Mouse (Mus musculus) ovary, postnatal 10 days (tissue): ENCODE results near the gene Minos1.

Experiments used
- DNase-seq: peaks from one replicate; pipeline ENCODE4 v3.0.0; 2022; ENCODE audit warnings: low spot score

Minos1 gene

DNA sequence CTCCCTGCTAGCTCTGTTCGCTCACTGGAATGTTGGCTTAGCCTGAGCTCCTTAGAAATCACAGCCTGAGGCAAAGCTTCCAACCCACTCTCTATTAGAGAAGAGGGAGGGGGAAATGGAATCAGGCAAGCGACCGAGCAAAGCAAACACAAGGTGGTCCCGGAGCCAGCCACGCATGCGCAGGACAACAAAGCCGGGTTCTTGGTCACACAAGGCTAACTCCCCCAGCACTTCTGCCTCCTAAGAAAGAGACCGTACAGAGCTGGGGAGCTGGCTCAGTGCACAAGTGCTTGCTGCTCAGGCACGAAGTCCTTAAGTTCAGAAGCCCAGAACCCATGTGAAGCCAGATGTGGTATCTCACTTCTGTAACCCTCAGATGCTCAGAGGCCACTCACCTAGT lies 12.1 kb upstream of the Minos1 start:
- DNase-seq = no peak

DNA sequence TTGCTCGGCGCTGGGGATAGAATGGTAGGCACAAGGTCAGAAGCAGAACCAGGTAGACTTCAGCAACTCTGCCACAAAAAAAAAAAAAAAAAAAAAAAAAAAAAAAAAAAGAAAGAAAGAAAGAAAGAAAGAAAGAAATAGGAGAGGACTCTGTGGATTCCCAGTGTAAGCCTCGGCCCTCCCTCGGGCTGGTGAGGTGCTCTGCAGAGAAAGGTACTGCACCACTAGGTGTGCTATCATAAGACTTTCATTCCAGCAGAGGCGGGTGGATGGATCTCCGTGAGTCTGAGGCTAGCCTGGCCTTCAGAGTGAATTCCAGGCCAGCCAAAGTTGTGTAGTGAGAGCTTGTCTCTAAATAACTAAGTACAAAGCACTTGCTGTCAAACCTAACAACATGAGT lies 10.9 kb upstream of the Minos1 start:
- no peak for DNase-seq

DNA sequence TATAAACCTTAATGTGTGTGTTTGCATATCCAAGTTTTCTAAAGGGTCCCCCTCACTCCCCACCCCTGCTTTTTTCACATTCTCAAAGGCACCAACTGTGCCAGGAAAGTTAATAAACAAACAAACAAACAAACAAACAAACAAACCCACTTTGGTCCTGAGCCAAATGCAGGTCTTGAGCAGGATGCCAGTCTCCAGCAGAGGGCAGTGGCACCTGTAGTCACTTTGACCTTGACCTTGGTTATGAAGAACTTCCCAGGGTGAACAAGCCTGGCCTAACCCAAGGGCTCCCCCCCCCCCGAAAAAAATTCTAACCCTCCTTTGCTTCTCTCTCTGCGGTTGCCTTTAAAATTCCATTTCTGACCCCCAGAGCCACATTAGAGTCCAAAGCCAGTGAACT lies 9.4 kb upstream of the Minos1 start:
- DNase-seq = no peak

DNA sequence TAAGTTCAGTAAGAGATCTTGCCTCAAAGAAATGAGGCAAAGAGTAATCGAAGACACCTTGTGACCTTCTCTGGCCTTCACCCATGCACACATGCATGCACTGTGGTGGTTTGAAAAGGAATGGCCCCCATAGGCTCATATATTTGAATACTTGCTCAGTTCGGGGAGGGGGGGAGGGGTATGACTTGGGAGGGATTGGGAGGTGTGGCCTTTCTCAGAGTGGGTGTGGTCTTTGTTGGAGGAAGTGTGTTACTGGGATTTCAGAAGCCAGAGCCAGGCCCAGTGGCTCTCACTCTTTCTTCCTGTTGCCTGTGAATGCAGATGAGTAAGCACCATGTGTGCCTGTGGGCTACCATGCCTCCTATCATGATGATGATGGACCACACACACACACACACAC lies 5.1 kb upstream of the Minos1 start:
- no peak for DNase-seq

DNA sequence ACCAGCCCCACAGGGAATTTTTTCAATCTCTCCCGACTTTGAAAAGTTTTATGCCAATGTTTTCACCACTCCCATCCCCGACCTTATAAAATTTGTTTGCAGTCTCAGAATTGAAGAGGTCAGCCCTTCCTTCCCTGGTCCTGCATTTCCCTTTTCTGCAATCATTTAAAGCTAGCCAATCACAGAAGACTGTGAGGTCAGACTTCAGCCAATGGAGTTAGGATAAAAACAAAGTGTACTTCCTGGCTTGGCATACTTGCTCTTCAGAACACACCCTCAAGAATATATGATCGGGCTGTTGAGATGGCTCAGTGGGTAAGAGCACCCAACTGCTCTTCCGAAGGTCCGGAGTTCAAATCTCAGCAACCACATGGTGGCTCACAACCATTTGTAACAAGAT lies 2.2 kb upstream of the Minos1 start:
- no peak for DNase-seq

DNA sequence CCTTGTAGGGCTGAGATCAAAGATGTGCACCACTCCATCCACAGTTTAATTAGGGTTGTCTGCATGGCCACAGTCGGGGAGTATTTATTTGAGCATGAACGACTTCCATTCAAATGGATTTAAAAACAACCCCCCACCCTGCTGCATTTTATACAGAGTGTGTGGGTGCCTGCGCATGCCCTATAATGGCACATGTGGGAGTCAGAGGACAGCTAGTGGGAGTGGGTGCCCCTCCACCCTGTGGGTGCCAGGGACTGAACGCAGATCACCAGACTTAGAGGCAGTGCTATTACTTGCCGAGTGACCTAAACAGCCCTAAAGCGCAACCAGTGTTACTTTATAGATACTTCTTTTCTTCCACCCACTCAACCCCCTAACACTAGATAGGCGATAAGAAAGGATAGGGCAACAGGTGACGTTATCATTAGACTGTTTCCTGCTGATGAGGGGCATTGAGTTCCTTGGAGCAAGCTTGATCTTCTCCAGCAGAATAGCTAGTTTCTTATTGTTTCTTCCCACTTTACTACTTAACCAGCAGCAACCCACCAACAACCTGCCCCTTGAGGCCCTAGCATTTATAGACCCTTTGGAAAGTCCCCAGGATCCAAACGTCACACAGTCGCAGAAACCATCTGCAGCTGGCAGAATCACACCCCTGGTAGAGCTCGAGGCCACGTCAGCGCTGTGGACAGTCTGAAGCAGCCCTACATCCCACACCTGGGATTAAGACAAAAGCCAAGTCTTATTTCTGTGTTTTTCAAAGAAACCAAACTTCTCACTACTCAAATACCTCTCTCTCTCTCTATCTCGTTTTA lies 1.2 kb upstream of the Minos1 start:
- DNase-seq = no peak

DNA sequence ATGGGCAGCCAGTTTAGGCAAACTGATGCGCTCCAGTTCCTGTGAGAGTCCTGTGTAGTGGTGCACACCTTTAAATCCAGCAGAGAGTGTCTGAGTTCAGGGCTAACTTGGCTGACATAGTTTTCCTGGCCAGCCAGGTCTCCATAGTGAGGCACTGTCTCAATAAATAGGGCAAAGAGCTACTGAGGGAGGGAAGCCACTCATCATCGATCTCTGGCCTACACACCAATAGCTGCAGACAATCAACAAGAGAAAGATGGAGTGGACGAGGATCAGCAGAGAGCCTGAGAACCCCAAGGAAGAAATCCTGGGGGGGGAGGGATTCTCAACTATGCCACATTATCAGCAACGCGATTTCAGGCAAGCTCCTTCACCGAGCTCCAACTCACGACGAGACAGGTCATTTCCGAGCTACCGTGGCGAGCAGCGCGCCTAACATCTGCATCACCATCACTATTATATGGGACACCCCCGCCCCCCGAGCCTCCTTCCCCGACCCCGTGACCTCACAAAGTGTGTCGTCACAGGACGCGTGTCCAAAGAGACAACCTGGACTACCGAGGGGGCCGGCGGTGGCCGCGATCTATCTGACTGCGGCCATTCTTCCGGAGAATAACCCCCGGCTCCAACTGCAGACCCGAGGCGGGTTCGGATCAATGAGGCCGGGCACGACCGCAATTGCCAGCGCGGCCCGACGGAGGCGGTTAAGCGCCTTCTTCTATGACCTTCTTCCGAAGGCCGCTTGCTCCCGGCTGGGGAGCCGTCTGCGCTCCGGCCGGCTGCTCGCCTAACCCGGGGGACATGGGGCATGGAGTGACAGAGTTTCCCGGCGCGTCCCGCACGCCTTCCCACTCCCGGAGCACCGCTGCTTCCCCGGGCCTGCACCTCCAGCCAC lies 860 bp downstream of the Minos1 start:
- no peak for DNase-seq

DNA sequence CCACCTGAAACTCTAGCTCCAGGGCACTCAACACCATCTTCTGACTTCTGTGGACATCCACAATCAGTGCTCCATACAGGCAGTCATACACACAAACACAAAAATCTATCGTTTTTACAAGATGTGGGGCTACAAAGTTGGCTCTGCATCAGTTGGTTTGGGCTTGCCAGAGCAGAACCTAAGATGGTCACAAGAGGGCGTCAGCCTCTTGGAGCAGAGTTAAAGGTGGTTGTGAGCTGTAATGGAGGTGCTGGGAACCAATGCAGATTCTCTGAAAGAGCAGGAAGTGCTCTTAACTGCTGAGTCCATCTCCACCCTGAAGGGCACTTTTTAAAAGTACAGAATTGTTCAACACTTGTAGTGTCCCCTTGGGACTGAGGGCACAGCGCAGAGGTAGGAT lies 4.4 kb downstream of the Minos1 start:
- no peak for DNase-seq

DNA sequence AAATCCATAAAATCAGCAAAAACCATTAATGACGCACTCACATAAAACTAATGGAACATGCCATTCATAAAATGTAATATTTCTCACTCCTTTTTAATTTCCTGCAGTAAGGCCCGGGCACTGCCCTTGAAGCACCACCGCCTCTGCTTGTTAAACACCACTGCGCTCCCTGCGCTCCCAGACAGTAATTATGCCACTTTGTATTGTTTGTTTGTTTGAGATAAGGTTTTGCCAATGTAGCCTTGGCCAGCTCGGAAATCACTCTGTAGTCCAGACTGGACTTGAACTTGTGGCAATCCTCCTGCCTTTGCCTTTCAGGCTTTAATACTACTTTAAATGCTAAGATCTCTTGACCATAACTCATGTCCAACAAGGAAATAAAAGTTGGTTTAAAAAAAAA lies 6.0 kb downstream of the Minos1 start:
- no peak for DNase-seq

DNA sequence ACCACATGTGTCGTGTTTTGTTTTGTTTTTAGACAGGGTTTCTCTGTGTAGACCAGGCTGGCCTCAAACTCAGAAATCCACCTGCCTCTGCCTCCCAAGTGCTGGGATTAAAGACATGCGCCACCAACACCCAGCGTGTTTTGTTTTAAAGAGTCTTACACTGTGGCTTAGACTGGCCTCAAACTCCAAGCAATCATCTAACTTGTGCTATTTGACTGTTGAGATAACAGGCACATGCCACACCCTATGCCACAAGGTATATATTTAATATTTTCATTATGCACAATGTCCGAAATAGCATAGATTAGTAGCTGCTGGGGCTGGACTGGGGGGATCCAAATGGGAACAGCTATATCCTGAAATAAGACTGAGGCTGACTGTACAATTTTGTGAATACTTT lies 8.4 kb downstream of the Minos1 start:
- DNase-seq = no peak

DNA sequence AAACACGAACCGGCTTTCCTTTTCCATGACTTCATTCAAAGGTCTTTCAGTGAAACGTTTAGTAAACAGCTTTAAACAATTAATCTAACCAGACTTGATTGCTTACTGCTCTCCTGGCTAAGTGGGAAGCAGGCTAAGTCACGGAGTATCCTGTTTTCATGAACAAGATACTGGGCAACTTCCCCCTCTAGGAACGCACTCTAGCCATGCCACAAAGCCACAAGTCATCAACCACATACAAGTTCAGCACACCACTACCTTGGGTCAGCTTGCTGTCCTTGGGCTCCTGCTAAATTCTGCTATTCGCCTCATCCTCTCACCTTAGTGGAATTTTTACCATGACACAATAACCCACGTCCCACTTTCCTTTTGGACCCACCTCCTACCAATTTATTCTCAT lies 9.9 kb downstream of the Minos1 start:
- no peak for DNase-seq

DNA sequence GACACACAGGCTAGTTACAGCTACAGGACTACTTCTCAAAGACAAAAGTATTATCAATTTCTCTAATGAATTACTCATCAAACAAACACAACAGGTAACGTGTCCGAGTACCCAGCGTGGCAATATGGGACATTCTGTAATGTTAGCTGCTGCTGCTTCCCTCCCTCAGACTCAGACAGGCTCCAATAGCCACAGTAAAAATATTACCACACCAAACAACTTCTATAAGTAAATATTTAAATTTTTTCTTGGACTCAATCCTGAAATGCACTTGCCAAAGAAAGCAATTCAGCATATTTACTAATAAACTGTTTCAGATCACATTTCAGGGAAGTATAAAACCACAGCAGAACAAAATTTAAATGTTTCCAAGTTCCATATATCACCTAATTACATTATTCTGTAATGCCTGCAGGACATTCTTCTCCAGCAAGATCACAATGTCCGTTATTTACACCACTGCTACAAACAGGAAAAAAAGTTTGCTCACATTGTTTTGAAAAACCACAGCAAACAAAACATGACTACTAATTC lies 10.6 kb downstream of the Minos1 start:
- no peak for DNase-seq

DNA sequence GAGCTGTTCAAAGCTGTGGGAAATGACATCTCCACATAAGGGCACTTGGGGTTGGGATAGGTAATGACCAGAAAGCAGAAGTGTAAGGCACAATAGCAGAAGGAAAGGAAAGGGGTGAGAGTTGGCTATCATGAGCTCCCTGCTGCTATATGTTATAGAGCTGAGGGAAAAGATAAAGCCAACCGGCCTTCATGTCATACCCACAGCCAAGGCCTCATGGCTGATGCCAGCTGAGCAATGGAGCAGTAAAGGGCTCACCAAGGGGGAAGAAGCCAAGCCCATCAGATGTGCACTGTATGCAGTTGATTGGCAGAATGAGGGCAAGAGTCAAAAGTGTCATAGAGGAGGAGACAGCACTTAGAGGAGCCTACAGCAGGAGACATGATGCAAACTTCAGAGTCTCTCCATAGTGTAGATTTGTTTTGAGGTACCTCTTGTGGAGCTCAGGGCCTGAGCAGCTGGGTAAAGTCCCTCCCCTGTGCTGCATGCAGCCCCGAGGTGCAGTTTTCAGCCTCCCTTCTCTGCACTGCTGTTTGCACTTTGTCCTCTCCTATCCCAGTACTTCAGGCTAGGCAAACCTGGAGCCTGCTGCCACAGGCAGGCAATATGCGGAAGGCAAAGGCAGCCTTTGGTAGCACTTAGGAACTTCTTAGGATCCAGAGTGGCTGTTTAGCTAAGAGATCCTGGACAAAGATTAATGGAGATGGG lies 14.4 kb downstream of the Minos1 start:
- no peak for DNase-seq

DNA sequence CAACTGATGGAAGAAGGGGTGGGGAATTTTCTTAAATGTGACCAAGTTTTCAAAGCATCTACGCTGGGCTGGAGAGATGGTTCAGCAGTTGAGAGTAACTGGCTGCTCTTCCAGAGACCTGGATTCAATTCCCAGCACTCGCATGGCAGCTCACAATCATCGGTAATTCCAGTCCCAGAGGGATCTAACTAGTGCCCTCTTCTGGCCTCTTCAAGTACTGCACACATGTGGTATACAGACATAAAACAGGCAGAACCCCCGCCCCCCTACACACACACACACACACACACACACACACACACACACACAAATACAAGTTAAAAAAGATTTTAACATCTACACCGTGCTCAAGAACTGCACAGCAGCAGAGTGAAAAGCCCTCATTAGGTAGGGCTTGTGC lies 15.2 kb downstream of the Minos1 start:
- no peak for DNase-seq

DNA sequence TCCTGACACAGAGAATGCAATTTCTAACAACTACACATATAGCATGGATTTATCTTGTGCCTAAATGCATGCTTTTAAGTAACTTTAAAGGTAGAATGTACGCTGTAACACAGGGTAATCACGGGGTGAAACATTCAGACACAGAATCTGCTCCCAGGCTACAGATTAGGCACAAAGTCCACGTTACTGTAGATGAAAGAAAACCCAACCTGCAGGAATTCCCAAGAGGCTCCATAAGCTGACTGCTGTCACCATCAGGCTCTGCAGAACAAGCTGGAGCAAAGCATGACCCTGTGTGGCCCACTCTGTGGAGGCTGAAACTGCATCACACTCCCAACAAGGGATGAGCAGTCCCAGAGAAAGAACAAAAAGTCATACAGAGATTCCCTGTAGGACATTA lies 18.4 kb downstream of the Minos1 start:
- no peak for DNase-seq

DNA sequence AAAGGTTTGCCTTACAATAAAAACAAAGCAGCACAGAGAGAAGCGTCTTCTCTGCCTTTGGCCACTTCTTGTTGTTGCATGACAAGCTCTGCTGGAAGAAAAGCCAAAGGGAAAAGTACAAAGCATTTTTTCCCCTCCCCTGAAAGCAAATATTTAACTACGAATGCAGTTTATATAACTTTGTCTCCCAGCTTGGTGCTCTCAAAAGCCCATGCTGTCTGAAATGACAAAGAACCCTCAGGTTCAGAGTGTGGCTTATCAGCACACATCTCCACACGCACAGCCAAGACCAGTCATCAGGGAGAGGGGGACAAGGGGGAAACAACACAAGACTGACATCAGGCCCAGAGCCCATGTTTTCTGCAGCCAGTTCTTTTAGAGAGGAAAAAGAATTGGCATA lies 19.5 kb downstream of the Minos1 start:
- DNase-seq = no peak

DNA sequence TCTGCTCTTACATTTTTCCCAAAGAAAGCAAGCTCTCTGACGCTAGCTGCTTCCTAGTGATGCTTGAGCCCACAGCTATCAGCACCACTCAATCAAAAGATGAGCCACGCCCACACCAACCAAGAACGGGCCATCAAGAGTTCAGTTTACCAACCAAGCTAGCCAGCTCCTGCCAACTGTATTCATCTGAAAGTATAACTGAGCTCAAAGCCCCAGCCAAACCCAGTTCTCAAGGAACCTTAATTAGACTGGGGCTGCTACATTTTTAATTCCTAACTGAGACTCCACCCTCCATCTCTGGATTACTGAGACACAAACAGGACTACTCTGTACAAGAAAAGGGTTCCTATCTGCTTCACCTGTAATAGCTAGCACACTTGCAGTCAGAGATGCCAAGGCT lies 20.1 kb downstream of the Minos1 start:
- DNase-seq = no peak

DNA sequence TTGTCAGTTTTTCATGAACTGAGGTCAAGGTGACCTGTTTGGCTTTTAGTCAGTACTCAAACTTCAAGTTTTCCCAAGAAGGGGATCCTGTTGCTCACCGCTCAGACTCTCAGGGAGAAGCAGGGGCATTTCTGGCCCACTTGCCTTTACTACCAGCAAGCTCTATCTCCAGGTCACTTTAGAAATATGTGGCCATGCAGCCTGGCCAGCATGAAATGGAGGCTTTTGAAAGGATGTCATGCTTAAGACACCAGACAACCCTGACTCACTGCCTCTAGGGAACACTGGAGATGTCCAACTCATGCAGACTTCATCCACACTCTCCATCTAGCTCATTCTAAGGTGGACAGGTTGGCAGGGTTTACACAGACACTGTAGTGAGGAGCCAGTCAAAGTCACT lies 25.5 kb downstream of the Minos1 start:
- no peak for DNase-seq

DNA sequence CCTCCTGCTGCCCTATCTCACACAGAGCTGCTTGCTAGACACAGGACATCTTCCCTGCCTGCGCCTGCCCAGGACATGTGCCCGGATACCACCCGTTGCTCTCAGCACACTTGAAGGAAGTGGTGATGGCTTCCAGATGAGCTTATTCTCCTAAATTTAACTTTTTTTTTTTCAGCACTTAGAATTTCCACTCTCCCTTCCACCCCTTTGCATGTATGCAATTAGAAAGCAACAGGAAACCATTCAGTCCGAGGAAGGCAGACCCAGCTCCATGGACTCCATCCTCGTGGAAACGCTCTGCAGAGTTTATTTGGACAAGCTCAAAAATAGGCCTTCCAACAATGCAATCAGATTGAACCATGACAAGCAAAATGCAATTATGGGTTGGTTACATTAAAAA lies 29.4 kb downstream of the Minos1 start:
- no peak for DNase-seq

DNA sequence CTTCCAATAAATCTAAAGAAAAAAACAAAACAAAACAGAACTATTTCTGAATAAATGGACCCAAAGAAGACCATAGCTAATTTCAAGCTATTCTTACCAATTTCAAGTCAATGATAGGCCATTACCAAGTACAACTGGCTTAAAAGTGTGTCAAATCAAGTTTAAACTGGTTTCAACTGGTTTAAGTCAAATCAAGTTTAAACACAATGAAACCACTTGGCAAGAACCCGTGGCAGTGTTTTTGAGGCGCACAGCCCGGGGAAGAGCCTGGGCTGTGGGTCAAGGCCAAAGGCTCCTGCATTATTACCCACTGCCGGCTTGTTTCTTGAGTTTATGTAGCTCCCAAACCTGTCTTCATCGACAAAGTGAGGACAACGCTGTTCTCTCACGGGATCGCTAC lies 30.6 kb downstream of the Minos1 start:
- DNase-seq = no peak

DNA sequence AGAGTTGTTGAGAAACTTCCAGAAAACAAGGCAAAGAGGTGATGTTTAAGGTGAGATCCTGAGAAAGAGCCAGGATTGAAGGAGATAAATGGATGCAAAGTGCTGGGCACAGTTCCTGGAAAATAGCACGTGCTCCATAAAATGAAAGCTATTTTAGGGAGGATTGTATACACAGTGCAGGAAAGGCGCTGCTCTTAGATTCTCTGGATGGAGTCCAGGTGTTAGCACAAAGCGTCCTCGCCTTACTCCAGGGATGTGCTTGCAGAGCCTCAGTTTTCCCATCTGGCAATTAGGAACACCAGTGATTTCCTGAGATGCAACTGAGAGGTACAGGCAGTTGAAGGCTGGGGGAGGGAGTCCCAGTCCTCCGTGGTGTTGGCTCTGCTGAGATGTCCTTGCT lies 34.7 kb downstream of the Minos1 start:
- no peak for DNase-seq

DNA sequence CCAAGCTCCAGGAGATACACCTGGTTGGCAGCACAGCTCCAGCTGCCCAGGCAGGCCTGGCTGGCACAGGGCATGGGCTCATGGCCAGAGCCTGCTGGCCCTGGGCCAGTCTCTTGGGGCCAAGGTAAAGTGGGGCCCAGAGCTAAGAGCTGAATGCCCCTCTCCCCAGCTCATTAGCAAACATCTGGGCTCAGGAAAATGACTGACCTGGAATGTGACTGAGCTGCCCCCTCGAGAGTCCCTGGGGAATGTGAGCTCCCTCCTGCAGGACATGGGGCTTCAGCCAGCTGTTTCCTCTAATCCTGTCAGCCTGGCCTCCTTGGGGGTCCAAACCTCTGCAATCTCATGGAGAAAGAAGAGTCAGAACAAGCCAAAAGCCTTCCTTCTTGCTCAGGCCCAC lies 35.5 kb downstream of the Minos1 start:
- no peak for DNase-seq

DNA sequence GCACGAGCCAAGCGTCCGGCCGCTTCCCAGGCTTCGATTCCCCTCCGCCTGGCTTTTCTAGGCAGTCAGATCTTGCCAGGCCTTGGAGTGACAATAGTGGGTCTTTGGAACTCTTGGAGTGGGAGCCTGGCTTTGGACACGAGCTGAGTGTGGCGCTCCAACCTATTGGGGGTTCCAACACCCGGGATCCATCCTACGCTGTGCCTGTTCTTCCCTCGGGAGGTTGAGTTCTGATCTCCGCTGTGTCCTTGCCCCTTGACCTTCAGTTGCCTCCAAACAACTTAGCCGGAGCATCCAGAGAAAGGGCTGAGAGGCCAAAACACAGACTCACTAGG lies 37.8 kb downstream of the Minos1 start:
- no peak for DNase-seq
